Mouse (Mus musculus) right cerebral cortex, postnatal 10 days (tissue): ENCODE data around the gene Zfp747.

Source experiments
- DNase-seq, 2 experiments: peaks; one replicate each; pipeline ENCODE4 v3.0.0; 2021; ENCODE audit warnings: low spot score in 2 of 2

Zfp747 gene

DNA sequence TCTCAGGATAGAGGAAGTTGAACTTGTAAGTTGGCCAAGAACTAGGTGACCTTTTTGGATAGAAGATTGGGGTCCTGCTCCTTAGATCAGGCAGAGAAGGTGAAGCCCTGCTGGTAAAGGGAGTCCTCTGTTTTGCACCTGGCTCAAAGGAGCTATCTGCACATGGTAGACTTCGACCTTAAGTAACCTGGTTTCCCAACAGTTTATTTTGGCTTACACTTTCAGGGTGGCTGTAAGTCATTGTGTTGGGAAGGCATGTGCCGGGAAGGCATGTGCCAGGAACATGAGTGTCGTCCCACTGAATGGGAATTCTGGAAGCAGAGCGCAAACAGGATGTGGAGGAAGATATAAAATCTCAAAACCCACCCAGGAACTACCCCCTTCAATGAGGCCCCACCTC is 40.2 kb downstream of the Zfp747 start:
- no peak for DNase-seq

GRCm38 (mm10) chr7:127333240-127333639 is 42.6 kb downstream of the Zfp747 start:
- no peak for DNase-seq

GRCm38 (mm10) chr7:127326685-127327084 is 49.2 kb downstream of the Zfp747 start:
- peak; percentile 78 to 81 for DNase-seq

- DNase-seq, result no peak
Observed at GRCm38 (mm10) chr7:127325550-127325949, 50.3 kb downstream of the Zfp747 start.

DNA sequence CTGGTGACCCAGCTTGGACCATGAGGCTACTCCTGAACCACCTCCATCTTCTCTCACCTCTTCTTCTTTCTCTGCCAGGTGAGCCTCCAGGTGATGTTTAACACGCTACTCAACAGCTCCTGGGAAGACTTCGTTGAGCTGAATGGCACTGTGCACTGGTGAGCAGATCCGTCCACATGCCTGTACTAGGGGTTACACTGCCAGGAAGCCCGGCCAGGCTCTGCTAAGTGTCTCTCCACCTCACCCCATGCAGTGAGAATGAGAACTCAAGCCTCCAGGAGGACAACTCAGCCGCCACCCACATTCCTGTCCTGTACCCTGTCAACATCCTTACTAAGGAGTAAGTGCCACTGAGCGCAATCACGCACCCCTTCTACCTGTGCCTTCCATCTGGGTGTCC is 50.9 kb downstream of the Zfp747 start:
- no peak for DNase-seq
